Mouse (Mus musculus) lung, adult 10 weeks (tissue): ENCODE results near the gene 4921507P07Rik. TPM values are rescaled to one million over a fixed set of nuclear protein-coding genes. Genes with fewer than 3 reads are reported as not detected.

Experiments used
- polyA plus RNA-seq: library from polyadenylated mRNA; stranded (reverse); fragments of 350-450 nt; fragmentation: Illumina TruSeq; extraction: RNeasy Lipid Tissue Mini Kit (QIAGEN cat#74804); gene quantifications from one replicate; pipeline ENCODE4 v1.2.3, GENCODE M21; 2014; ENCODE audit warnings: low read depth, low replicate concordance; ENCODE audit not compliant: insufficient read depth

The 4921507P07Rik gene
- 0.43 TPM for polyA plus RNA-seq

GRCm38 (mm10) chr6:50596301-50597211 lies at the start of gene 4921507P07Rik:
Gene 4921507P07Rik (minus strand): TSS chr6:50596632.

GRCm38 (mm10) chr6:50566141-50566996 lies 30.1 kb downstream of the 4921507P07Rik start, which contains the start of gene Cycs:
Gene Cycs (minus strand): TSS chr6:50566538.

Other genes starting within 250 kb of the 4921507P07Rik start
- gene Osbpl3, start 140.4 kb downstream of the 4921507P07Rik start, polyA plus RNA-seq: 6.2 TPM
- 40.4 TPM for gene Cycs, start 30.1 kb downstream of the 4921507P07Rik start, polyA plus RNA-seq
- gene Npvf, start 57.8 kb upstream of the 4921507P07Rik start, polyA plus RNA-seq: not detected